Mouse (Mus musculus) lung, embryonic 16.5 days (tissue): ENCODE data around the gene Gm42372. TPM values are rescaled to one million over a fixed set of nuclear protein-coding genes. Genes with fewer than 3 reads are reported as not detected.
A peak's percentile ranks its signal among the peaks of the same experiment; 100 is the strongest.

Source experiments
- ATAC-seq: fragments of 200-750 bp; cut with Nextera tagmentation; 2 replicates; pipeline ENCODE4 v1.8.0; 2017; ENCODE audit warnings: low read depth, mild to moderate bottlenecking, moderate library complexity
- H3K27ac ChIP-seq: fragments of 300-500 bp; sonication (generic); 2 replicates; pipeline ENCODE4 v1.5.1; 2014; ENCODE audit warnings: mild to moderate bottlenecking, control low read depth, low read length
- H3K27me3 ChIP-seq: fragments of 300-500 bp; sonication (generic); 2 replicates; pipeline ENCODE4 v1.6.1; 2014; ENCODE audit warnings: low read depth, low read length, mixed read lengths; ENCODE audit not compliant: control insufficient read depth, insufficient read depth
- H3K36me3 ChIP-seq: fragments of 300-500 bp; sonication (generic); 2 replicates; pipeline ENCODE4 v1.6.1; 2014; ENCODE audit warnings: low read length; ENCODE audit not compliant: control insufficient read depth, insufficient read depth
- H3K4me1 ChIP-seq: fragments of 300-500 bp; sonication (generic); replicated peaks from 2 replicates; pipeline ENCODE4 v1.6.1; 2014; ENCODE audit warnings: low read length, mixed read lengths; ENCODE audit not compliant: control insufficient read depth, insufficient read depth
- H3K4me2 ChIP-seq: fragments of 300-500 bp; sonication (generic); 2 replicates; pipeline ENCODE4 v1.6.1; 2014; ENCODE audit warnings: low read depth, low read length, control low read depth
- H3K4me3 ChIP-seq: fragments of 300-500 bp; sonication (generic); 2 replicates; pipeline ENCODE4 v1.5.1; 2014; ENCODE audit warnings: mild to moderate bottlenecking, low read length, control low read depth
- H3K9ac ChIP-seq: fragments of 300-500 bp; sonication (generic); 2 replicates; pipeline ENCODE4 v1.6.1; 2014; ENCODE audit warnings: low read length, control low read depth
- H3K9me3 ChIP-seq: fragments of 300-500 bp; sonication (generic); 2 replicates; pipeline ENCODE4 v1.6.1; 2016; ENCODE audit warnings: low read length; ENCODE audit not compliant: control insufficient read depth
- WGBS: fragments of 180-500 bp; shearing (Covaris S2); extraction: QIAGEN DNeasy Blood & Tissue Kit; methylation state at CpG from one replicate; pipeline ENCODE4 v1.1.7; 2014; 5-methylcytosine and 5-hydroxymethylcytosine counted together
- polyA plus RNA-seq: library from polyadenylated mRNA; unstranded; fragments of >200 nt; fragmentation: Nextera tagmentation; extraction: Ambion mirVana; gene quantifications from 2 replicates; pipeline ENCODE4 v1.2.1, GENCODE M21; 2015

Gm42372 gene
- polyA plus RNA-seq, 1 experiment from 2014 or later: 0.15 TPM

- Histone ChIP-seq H3K27ac (no peak overlapping the region), H3K27me3 (no peaks in the 10 kb centered on the region), H3K4me3 (no peak overlapping the region), H3K36me3 (peaks cover 62% of the 10 kb centered on the region), H3K4me2 (no peak overlapping the region), H3K9me3 (no peaks in the 10 kb centered on the region), H3K9ac (no peak overlapping the region), H3K4me1 (no peaks in the 10 kb centered on the region)
- WGBS: 88% methylated on average over 7 of the region's 7 CpGs
- no peak for ATAC-seq
Measured at GRCm38 (mm10) chr7:17011909-17012590, 29.2 kb downstream of the Gm42372 start.

DNA sequence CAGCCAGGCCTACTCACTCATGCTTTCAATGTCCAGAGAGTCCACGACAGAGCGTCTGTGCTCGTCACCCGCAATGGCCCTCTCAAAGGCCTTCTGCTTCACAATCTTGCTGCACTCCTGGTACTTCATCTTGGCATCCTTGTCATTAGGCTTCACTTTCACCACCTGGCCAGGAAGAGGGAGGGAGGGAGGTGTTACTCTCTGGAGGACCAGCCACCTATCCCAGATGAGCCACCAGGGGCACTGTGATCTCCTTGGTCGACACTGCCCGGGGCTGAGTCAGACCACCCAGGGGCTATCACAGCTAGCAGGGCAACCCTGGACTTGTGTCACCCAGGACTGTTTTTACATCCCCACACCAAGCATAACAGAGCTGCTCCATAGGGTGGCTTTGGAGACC, 32.5 kb downstream of the Gm42372 start:
- Histone ChIP-seq H3K27ac (no peak overlapping the region), H3K4me1 (peaks cover 5% of the 10 kb centered on the region; the same call in 1 of the 2 replicates), H3K9ac (no peak overlapping the region), H3K9me3 (no peaks in the 10 kb centered on the region), H3K27me3 (no peaks in the 10 kb centered on the region), H3K4me3 (no peak overlapping the region), H3K36me3 (peaks cover 52% of the 10 kb centered on the region), H3K4me2 (no peak overlapping the region)
- 81% methylated on average over 6 of the region's 6 CpGs for WGBS
- no peak for ATAC-seq

- Histone ChIP-seq H3K4me1 (peaks cover 5% of the 10 kb centered on the region; the same call in 1 of the 2 replicates), H3K4me3 (no peak overlapping the region), H3K27ac (peak overlapping the region; percentile 53; the same call in 1 of the 2 replicates), H3K9ac (no peak overlapping the region), H3K4me2 (no peak overlapping the region), H3K27me3 (no peaks in the 10 kb centered on the region), H3K36me3 (peaks cover 61% of the 10 kb centered on the region), H3K9me3 (no peaks in the 10 kb centered on the region)
- ATAC-seq: peak; percentile 94
- 35% methylated on average over 1 of the region's 1 CpGs for WGBS
Measured at GRCm38 (mm10) chr7:17017036-17017435, 34.1 kb downstream of the Gm42372 start.

DNA sequence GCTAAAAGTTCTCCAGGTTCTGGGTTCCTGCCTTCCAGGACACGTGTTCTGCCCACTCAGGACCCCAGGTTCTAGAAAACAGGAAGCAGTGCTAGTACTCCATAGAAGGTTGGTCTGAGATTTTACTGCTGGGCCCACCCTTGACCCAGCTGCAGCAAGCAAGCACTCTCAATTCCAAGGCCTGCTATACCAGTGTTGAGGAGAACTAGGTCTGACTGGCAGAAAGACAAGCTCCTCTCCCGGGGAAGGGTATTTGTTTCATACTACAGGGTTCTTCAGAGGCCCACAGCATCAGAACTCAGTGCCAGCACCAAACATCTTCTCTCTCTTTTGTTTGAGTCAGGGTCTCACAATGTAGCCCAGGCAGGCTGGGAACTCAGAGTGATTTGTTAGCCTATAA, 35.0 kb downstream of the Gm42372 start:
- no peak overlapping the region for H3K9ac ChIP-seq
- 79% methylated on average over 2 of the region's 2 CpGs for WGBS

GRCm38 (mm10) chr7:17019426-17020166, 36.7 kb downstream of the Gm42372 start:
- WGBS: 76% methylated on average over 7 of the region's 7 CpGs
- H3K36me3 ChIP-seq: peaks cover 42% of the 10 kb centered on the region
- no peak overlapping the region for H3K4me2 ChIP-seq
- H3K27ac ChIP-seq: no peak overlapping the region
- no peak for ATAC-seq
- H3K9ac ChIP-seq: no peak overlapping the region
- H3K4me1 ChIP-seq: peaks cover 21% of the 10 kb centered on the region
- H3K27me3 ChIP-seq: no peaks in the 10 kb centered on the region
- no peak overlapping the region for H3K4me3 ChIP-seq
- H3K9me3 ChIP-seq: no peaks in the 10 kb centered on the region

More for the DNA sequence above, 35.0 kb downstream of the Gm42372 start:
- H3K9me3 ChIP-seq: no peaks in the 10 kb centered on the region
- peak overlapping the region; percentile 53; the same call in 1 of the 2 replicates for H3K27ac ChIP-seq
- H3K4me2 ChIP-seq: no peak overlapping the region
- peaks cover 56% of the 10 kb centered on the region for H3K36me3 ChIP-seq
- H3K27me3 ChIP-seq: no peaks in the 10 kb centered on the region
- H3K4me3 ChIP-seq: no peak overlapping the region
- H3K4me1 ChIP-seq: peaks cover 5% of the 10 kb centered on the region; the same call in 1 of the 2 replicates
- ATAC-seq: no peak

DNA sequence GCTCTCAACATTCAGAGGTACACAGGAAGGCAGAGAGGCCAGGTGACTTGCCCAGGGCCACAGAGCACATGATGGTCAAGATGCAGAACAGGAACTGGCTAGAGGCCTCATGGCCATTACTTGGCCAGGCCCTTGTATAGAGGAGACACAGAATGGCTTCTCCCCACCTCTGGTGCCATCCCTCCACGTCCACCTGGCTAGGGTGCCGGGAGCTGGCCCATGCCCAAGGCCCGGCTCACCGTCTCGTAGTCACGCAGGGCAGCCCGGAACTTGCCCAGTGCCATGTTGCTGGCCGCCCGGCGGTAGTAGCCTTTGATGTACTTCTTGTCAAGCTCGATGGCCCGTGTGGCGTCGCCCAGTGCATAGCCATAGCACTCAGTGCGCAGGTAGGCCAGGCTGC, 39.3 kb downstream of the Gm42372 start:
- H3K9me3 ChIP-seq: no peaks in the 10 kb centered on the region
- no peak for ATAC-seq
- peaks cover 28% of the 10 kb centered on the region for H3K36me3 ChIP-seq
- no peak overlapping the region for H3K9ac ChIP-seq
- no peak overlapping the region for H3K4me2 ChIP-seq
- H3K27ac ChIP-seq: no peak overlapping the region
- peaks cover 45% of the 10 kb centered on the region for H3K4me1 ChIP-seq
- no peaks in the 10 kb centered on the region for H3K27me3 ChIP-seq
- 92% methylated on average over 15 of the region's 15 CpGs for WGBS
- H3K4me3 ChIP-seq: no peak overlapping the region

DNA sequence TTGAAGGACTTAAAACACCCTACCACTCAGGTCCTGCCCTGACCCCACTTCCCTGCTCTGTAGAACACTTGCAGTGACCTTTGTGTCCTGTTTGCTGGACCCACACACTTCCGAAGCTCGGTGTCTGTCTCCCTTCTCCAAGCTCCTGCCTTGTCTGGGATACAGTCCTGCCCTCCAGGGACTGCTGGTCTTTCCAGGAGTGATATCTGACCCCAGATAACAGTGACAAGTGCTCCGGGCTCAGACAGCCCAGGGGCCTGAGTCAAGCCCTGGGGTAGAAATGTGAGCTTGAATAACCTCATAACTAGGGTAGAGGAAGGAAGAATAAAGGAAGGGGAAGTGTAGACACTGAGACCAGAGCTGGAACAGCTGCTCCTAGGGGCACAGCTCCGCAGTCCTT, 40.8 kb downstream of the Gm42372 start:
- Histone ChIP-seq H3K9me3 (no peaks in the 10 kb centered on the region), H3K27ac (peak overlapping the region; percentile 89), H3K9ac (peak overlapping the region; percentile 36; the same call in 1 of the 2 replicates), H3K4me2 (peak overlapping the region; percentile 8), H3K4me3 (no peak overlapping the region), H3K27me3 (no peaks in the 10 kb centered on the region), H3K36me3 (peaks cover 28% of the 10 kb centered on the region), H3K4me1 (peaks cover 42% of the 10 kb centered on the region)
- 60% methylated on average over 4 of the region's 4 CpGs for whole genome bisulfite sequencing
- no peak for ATAC-seq

- peaks cover 25% of the 10 kb centered on the region for H3K36me3 ChIP-seq
- 68% methylated on average over 6 of the region's 6 CpGs for WGBS
- peaks cover 42% of the 10 kb centered on the region for H3K4me1 ChIP-seq
- no peak overlapping the region; the same call in 1 of the 2 replicates for H3K4me3 ChIP-seq
- peak overlapping the region; percentile 89 for H3K27ac ChIP-seq
- peak overlapping the region; percentile 8 for H3K4me2 ChIP-seq
- peak; percentile 24; the same call in 1 of the 2 replicates for ATAC-seq
- peak overlapping the region; percentile 46 for H3K9ac ChIP-seq
- no peaks in the 10 kb centered on the region for H3K9me3 ChIP-seq
- H3K27me3 ChIP-seq: no peaks in the 10 kb centered on the region
Measured at GRCm38 (mm10) chr7:17024141-17024540, 41.3 kb downstream of the Gm42372 start.

DNA sequence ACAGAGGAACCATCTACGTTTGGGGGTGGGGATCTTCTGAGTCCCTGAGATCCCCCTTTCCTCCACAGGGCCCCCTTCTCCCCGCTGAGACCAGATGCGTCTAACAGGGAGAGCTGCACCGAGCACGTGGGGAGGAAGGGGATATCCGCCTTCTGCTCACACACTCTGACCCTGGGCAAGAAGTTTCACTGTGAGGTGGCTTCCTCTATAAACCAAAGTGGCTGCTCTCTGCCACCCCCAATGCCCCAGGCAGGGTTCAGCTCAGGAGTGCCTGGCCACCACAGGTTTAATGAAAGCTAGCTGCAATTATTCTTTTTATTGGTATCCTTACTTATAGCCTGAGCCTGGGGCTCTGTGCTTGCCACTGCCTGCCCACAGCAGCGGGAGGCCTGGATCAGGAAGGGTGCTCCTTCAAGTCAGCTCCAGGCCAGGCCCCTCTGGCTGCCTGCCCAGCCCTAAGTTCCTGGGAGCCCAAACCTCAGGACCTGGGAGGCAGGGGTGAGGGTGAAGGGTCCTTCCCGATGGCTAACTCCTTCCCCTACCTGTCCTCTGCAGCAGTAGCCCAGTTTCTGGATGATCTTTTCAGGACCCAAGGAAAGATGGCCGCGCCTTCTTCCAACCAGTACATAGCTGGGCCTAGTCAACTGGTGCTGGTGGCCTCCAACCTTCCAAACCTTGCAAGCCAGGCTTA, 42.1 kb downstream of the Gm42372 start:
- no peak for ATAC-seq
- H3K9ac ChIP-seq: peak overlapping the region; percentile 46
- peak overlapping the region; percentile 25 for H3K4me2 ChIP-seq
- peaks cover 21% of the 10 kb centered on the region for H3K36me3 ChIP-seq
- H3K4me3 ChIP-seq: peak overlapping the region; percentile 5; the same call in 1 of the 2 replicates
- H3K27me3 ChIP-seq: no peaks in the 10 kb centered on the region
- peak overlapping the region; percentile 89 for H3K27ac ChIP-seq
- no peaks in the 10 kb centered on the region for H3K9me3 ChIP-seq
- peaks cover 42% of the 10 kb centered on the region for H3K4me1 ChIP-seq
- 57% methylated on average over 10 of the region's 10 CpGs for WGBS
